24 mouse cellular contexts compared by ENCODE assay signal in the genomic region with DNA sequence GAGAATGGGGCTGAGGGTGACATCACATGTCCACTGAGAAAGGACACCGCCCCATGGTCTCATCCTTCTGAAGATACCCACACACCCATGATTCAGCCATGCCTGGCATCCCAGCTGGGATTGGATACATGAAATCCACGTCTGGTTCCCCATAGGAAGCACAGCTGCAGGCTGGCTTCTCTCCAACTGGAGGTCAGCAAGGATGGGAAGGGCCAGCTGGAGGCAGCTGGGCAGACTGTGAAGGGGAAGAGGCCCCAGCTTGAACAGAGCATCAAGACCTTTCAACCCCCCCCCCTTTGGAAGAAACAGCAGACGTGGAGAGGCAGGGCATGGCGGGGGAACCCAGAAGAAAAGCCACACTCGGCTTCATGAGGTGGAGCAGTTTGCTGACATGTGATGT. TPM values are rescaled to one million over a fixed set of nuclear protein-coding genes. Genes with fewer than 3 reads are reported as not detected.
DNase-seq lines count a peak whose midpoint lies in the region; ATAC-seq and TF ChIP-seq lines count a peak whose summit lies in the region.
"Had no signal": no experiment of that assay in that cellular context is flagged by ENCODE, and none has a peak within 500 bp of the region (broad histone marks: within the 10 kb centered on the region; RNA-seq: fewer than 3 reads in every experiment).

No protein-coding gene starts in this region.

- H3K9me3 ChIP-seq in intestine, embryonic 15.5 days: no peaks in the 10 kb centered on the region
- H3K9me3 ChIP-seq in intestine, postnatal 0 days (ENCODE audit: control insufficient read depth): no peaks in the 10 kb centered on the region
- no peaks in the 10 kb centered on the region for H3K9me3 ChIP-seq in lung, embryonic 14.5 days (ENCODE audit: low read depth, low read length)
- no peaks in the 10 kb centered on the region for H3K9me3 ChIP-seq in intestine, embryonic 16.5 days (ENCODE audit: control insufficient read depth, low read length)
- no peaks in the 10 kb centered on the region for H3K9me3 ChIP-seq in forebrain, embryonic 13.5 days (replicated peaks)
- H3K9me3 ChIP-seq: embryonic facial prominence, embryonic 15.5 days; midbrain, embryonic 15.5 days had no signal

- no peak overlapping the region for H3K4me2 ChIP-seq in intestine, embryonic 15.5 days (replicated peaks)
- no peak overlapping the region for H3K4me2 ChIP-seq in intestine, postnatal 0 days (replicated peaks; ENCODE audit: low read depth)
- H3K4me2 ChIP-seq in lung, embryonic 14.5 days: no peak overlapping the region
- H3K4me2 ChIP-seq in intestine, embryonic 16.5 days (ENCODE audit: low read depth, low read length): no peak overlapping the region
- no peak overlapping the region for H3K4me2 ChIP-seq in forebrain, embryonic 13.5 days
- H3K4me2 ChIP-seq: embryonic facial prominence, embryonic 15.5 days; heart, embryonic 12.5 days; midbrain, embryonic 15.5 days had no signal

- peak; percentile 71 for DNase-seq in lung, embryonic 14.5 days
- no peak for DNase-seq in lung, postnatal 36 days
- peak; percentile 39 for DNase-seq in lung, postnatal 14 days
- DNase-seq: adrenal gland, postnatal 14 days; cerebellum, adult 9-11 months; forebrain, postnatal 0 days; gastrocnemius, postnatal 36 days; kidney, adult 9 months; liver; right cerebral cortex, postnatal 25 days; thymus, postnatal 25 days had no signal

- H3K36me3 ChIP-seq in intestine, embryonic 15.5 days: no peaks in the 10 kb centered on the region
- no peaks in the 10 kb centered on the region for H3K36me3 ChIP-seq in intestine, postnatal 0 days (ENCODE audit: control insufficient read depth, insufficient read depth)
- H3K36me3 ChIP-seq in lung, embryonic 14.5 days (ENCODE audit: insufficient read depth): no peaks in the 10 kb centered on the region
- H3K36me3 ChIP-seq in intestine, embryonic 16.5 days (ENCODE audit: control insufficient read depth, insufficient read depth, low read length): no peaks in the 10 kb centered on the region
- no peaks in the 10 kb centered on the region for H3K36me3 ChIP-seq in forebrain, embryonic 13.5 days (ENCODE audit: poor library complexity, severe bottlenecking)
- H3K36me3 ChIP-seq: embryonic facial prominence, embryonic 15.5 days; heart, embryonic 12.5 days; midbrain, embryonic 15.5 days had no signal

- TF ChIP-seq CTCF in intestine, postnatal 0 days (IDR thresholded peaks at IDR 0.05; ENCODE audit: low read depth): no peak
- TF ChIP-seq CTCF in lung, embryonic 14.5 days (IDR thresholded peaks at IDR 0.05; ENCODE audit: low read depth): no peak

- WGBS in intestine, embryonic 15.5 days: 46% methylated on average over 5 of the region's 5 CpGs
- 55% methylated on average over 5 of the region's 5 CpGs for WGBS in intestine, postnatal 0 days
- 61% methylated on average over 5 of the region's 5 CpGs for WGBS in lung, embryonic 14.5 days
- 49% methylated on average over 5 of the region's 5 CpGs for WGBS in intestine, embryonic 16.5 days
- WGBS in forebrain, embryonic 13.5 days: 74% methylated on average over 5 of the region's 5 CpGs

- no peaks in the 10 kb centered on the region for H3K4me1 ChIP-seq in intestine, embryonic 15.5 days (replicated peaks)
- H3K4me1 ChIP-seq in intestine, postnatal 0 days (replicated peaks; ENCODE audit: control insufficient read depth, insufficient read depth, low read length): no peaks in the 10 kb centered on the region
- no peaks in the 10 kb centered on the region for H3K4me1 ChIP-seq in lung, embryonic 14.5 days (ENCODE audit: insufficient read depth)
- no peaks in the 10 kb centered on the region for H3K4me1 ChIP-seq in intestine, embryonic 16.5 days (ENCODE audit: control insufficient read depth, insufficient read depth, low read length)
- no peaks in the 10 kb centered on the region for H3K4me1 ChIP-seq in forebrain, embryonic 13.5 days
- H3K4me1 ChIP-seq: embryonic facial prominence, embryonic 15.5 days; heart, embryonic 12.5 days; midbrain, embryonic 15.5 days had no signal

- no peak overlapping the region for H3K27ac ChIP-seq in intestine, embryonic 15.5 days
- no peak overlapping the region for H3K27ac ChIP-seq in intestine, postnatal 0 days (ENCODE audit: low read depth, low read length)
- H3K27ac ChIP-seq in lung, embryonic 14.5 days (ENCODE audit: low read depth): no peak overlapping the region
- no peak overlapping the region for H3K27ac ChIP-seq in intestine, embryonic 16.5 days (ENCODE audit: low read length)
- no peak overlapping the region for H3K27ac ChIP-seq in forebrain, embryonic 13.5 days
- H3K27ac ChIP-seq: embryonic facial prominence, embryonic 15.5 days; midbrain, embryonic 15.5 days had no signal

- no peak overlapping the region for H3K9ac ChIP-seq in intestine, embryonic 15.5 days
- no peak overlapping the region for H3K9ac ChIP-seq in intestine, postnatal 0 days (ENCODE audit: low read depth, low read length)
- H3K9ac ChIP-seq in lung, embryonic 14.5 days: no peak overlapping the region
- no peak overlapping the region for H3K9ac ChIP-seq in intestine, embryonic 16.5 days (ENCODE audit: low read depth, low read length)
- no peak overlapping the region for H3K9ac ChIP-seq in forebrain, embryonic 13.5 days
- H3K9ac ChIP-seq: embryonic facial prominence, embryonic 15.5 days; forebrain, postnatal 0 days; heart, embryonic 12.5 days; midbrain, embryonic 15.5 days had no signal

- H3K27me3 ChIP-seq in intestine, embryonic 15.5 days (replicated peaks): no peaks in the 10 kb centered on the region
- H3K27me3 ChIP-seq in intestine, postnatal 0 days (replicated peaks; ENCODE audit: control insufficient read depth, insufficient read depth, low read length): no peaks in the 10 kb centered on the region
- H3K27me3 ChIP-seq in lung, embryonic 14.5 days (ENCODE audit: insufficient read depth, low read length): no peaks in the 10 kb centered on the region
- H3K27me3 ChIP-seq in intestine, embryonic 16.5 days (replicated peaks; ENCODE audit: control insufficient read depth, insufficient read depth, low read length): no peaks in the 10 kb centered on the region
- no peaks in the 10 kb centered on the region for H3K27me3 ChIP-seq in forebrain, embryonic 13.5 days
- H3K27me3 ChIP-seq: embryonic facial prominence, embryonic 15.5 days; heart, embryonic 12.5 days; midbrain, embryonic 15.5 days had no signal

- 0 out of 2 replicates have a peak, but pooled peaks have one; percentile 43 for ATAC-seq in intestine, embryonic 15.5 days
- no peak for ATAC-seq in intestine, postnatal 0 days
- ATAC-seq in lung, embryonic 14.5 days (ENCODE audit: insufficient read depth): peak; percentile 56; the same call in 1 of the 2 replicates
- ATAC-seq in intestine, embryonic 16.5 days: peak; percentile 40; the same call in 1 of the 2 replicates
- no peak for ATAC-seq in forebrain, embryonic 13.5 days
- ATAC-seq: forebrain, postnatal 0 days; midbrain, embryonic 15.5 days; Patski had no signal

- no peak overlapping the region for H3K4me3 ChIP-seq in intestine, embryonic 15.5 days (replicated peaks)
- H3K4me3 ChIP-seq in intestine, postnatal 0 days (ENCODE audit: low read depth, low read length): no peak overlapping the region
- no peak overlapping the region for H3K4me3 ChIP-seq in lung, embryonic 14.5 days (ENCODE audit: low read depth, low read length)
- no peak overlapping the region for H3K4me3 ChIP-seq in intestine, embryonic 16.5 days (ENCODE audit: low read length)
- H3K4me3 ChIP-seq in forebrain, embryonic 13.5 days: no peak overlapping the region
- H3K4me3 ChIP-seq: embryonic facial prominence, embryonic 15.5 days; heart, embryonic 12.5 days; midbrain, embryonic 15.5 days; myocyte had no signal

RNA-seq across cellular contexts. Expression of gene Sec14l4, which starts 15.3 kb away (rescaled TPM):
- polyA plus RNA-seq in intestine, embryonic 15.5 days (2015; fragmentation: Nextera tagmentation; extraction: Ambion mirVana): 0.52 and 0.63 TPM in 2 replicates
- polyA plus RNA-seq in intestine, postnatal 0 days (2015; fragmentation: Nextera tagmentation; extraction: Ambion mirVana): 0.05 and 0.13 TPM in 2 replicates
- polyA plus RNA-seq in lung, embryonic 14.5 days (2014; fragmentation: Nextera tagmentation; extraction: Ambion mirVana): 3.8 and 4.2 TPM in 2 replicates
- 0.47 and 0.56 TPM in 2 replicates for polyA plus RNA-seq in intestine, embryonic 16.5 days (2015; fragmentation: Nextera tagmentation; extraction: Ambion mirVana)
- polyA plus RNA-seq in forebrain, embryonic 13.5 days (2015; fragmentation: Nextera tagmentation; extraction: Ambion mirVana): 0.10 TPM in 1 of 2 replicates, not detected in the other
- polyA plus RNA-seq: brain, embryonic 14.5 days; forebrain, postnatal 0 days; heart, embryonic 12.5 days; hindbrain, embryonic 11.5 days; midbrain, embryonic 15.5 days; myocyte; neural tube, embryonic 14.5 days; Patski had no signal

RNA-seq across cellular contexts. Expression of gene Sec14l3, which starts 18.1 kb away (rescaled TPM):
- not detected in 2 replicates for polyA plus RNA-seq in intestine, embryonic 15.5 days (2015; fragmentation: Nextera tagmentation; extraction: Ambion mirVana)
- not detected in 2 replicates for polyA plus RNA-seq in intestine, postnatal 0 days (2015; fragmentation: Nextera tagmentation; extraction: Ambion mirVana)
- polyA plus RNA-seq in lung, embryonic 14.5 days (2014; fragmentation: Nextera tagmentation; extraction: Ambion mirVana): 1.2 and 1.5 TPM in 2 replicates
- not detected in 2 replicates for polyA plus RNA-seq in intestine, embryonic 16.5 days (2015; fragmentation: Nextera tagmentation; extraction: Ambion mirVana)
- polyA plus RNA-seq in forebrain, embryonic 13.5 days (2015; fragmentation: Nextera tagmentation; extraction: Ambion mirVana): 0.22 and 0.62 TPM in 2 replicates
- polyA plus RNA-seq: heart, embryonic 12.5 days; hindbrain, embryonic 11.5 days; liver, embryonic 16.5 days; myocyte; Patski had no signal

RNA-seq across cellular contexts. Expression of gene Mtfp1, which starts 48.7 kb away (rescaled TPM):
- 32.2 and 37.0 TPM in 2 replicates for polyA plus RNA-seq in intestine, embryonic 15.5 days (2015; fragmentation: Nextera tagmentation; extraction: Ambion mirVana)
- 20.0 and 21.1 TPM in 2 replicates for polyA plus RNA-seq in intestine, postnatal 0 days (2015; fragmentation: Nextera tagmentation; extraction: Ambion mirVana)
- 8.6 and 10.8 TPM in 2 replicates for polyA plus RNA-seq in lung, embryonic 14.5 days (2014; fragmentation: Nextera tagmentation; extraction: Ambion mirVana)
- 38.1 and 41.6 TPM in 2 replicates for polyA plus RNA-seq in intestine, embryonic 16.5 days (2015; fragmentation: Nextera tagmentation; extraction: Ambion mirVana)
- polyA plus RNA-seq in forebrain, embryonic 13.5 days (2015; fragmentation: Nextera tagmentation; extraction: Ambion mirVana): 7.0 and 7.5 TPM in 2 replicates

Comparison
In these comparisons a context has a peak if more than half of its experiments do, and no peak if none do; other contexts are left out.
1. ATAC-seq: peak in intestine, embryonic 15.5 days (single experiment), lung, embryonic 14.5 days (single experiment) and intestine, embryonic 16.5 days (single experiment); none in intestine, postnatal 0 days (single experiment) and forebrain, embryonic 13.5 days (single experiment).